Mouse (Mus musculus): Measurements from ENCODE around the gene Sh3gl2.

DNA sequence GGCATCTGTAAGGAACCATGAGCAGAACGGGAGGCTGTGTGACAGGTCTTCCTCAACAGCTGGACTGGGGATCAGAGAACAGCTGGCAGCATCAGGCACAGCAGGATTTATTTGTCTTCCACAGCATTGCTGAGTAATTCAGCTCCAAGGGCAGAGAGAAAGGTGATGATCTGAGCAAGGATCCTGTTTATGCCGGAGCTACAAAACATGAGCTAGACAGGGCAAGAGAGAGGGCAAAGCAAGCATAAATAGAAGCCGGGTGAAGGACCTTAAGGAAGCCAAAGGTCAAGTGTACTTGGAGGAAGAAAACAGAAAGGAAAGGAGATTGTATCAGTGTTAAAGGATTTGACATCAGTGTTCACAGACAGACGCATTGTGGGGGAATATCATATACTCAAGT is 467.4 kb downstream of the Sh3gl2 start:
- TF ChIP-seq CTCF (IDR thresholded peaks at IDR 0.05; ENCODE audit: borderline replicate concordance, insufficient read depth, low read length) (no peak), POLR2A (IDR thresholded peaks at IDR 0.05; ENCODE audit: low read depth, low read length) (no peak)
